Mouse (Mus musculus): Measurements from ENCODE around the gene Gm14434.
"Not testable (repeated sequence)": the region's sequence is repeated elsewhere in the genome, so short reads cannot be mapped to it uniquely, and the experiment has no call there.

Gm14434 gene

GRCm38 (mm10) chr2:176486683-176487082 is at the start of gene Gm14434:
TSS of gene Gm14434 (minus strand) at chr2:176486783.
- DNase-seq (ENCODE audit: low spot score) = not testable (repeated sequence)

GRCm38 (mm10) chr2:176520756-176521155 is 34.2 kb upstream of the Gm14434 start, which contains the start of gene Zfp967:
TSS of gene Zfp967 (plus strand) at chr2:176521056.
- not testable (repeated sequence) for DNase-seq (ENCODE audit: low spot score)

GRCm38 (mm10) chr2:176423294-176423693 is 63.3 kb downstream of the Gm14434 start, which contains the start of gene Gm14435:
TSS of gene Gm14435 (plus strand) at chr2:176423594.
- not testable (repeated sequence) for DNase-seq (ENCODE audit: low spot score)

Data from ovary, postnatal 10 days (tissue).